Mouse (Mus musculus) hindbrain, embryonic 16.5 days (tissue): Measurements from ENCODE around the gene Ephx1. TPM values are rescaled to one million over a fixed set of nuclear protein-coding genes. Genes with fewer than 3 reads are reported as not detected.

Experiments used
- polyA plus RNA-seq: library from polyadenylated mRNA; unstranded; fragments of >200 nt; fragmentation: Nextera tagmentation; extraction: Ambion mirVana; gene quantifications from 2 replicates; pipeline ENCODE4 v1.2.1, GENCODE M21; 2015

The Ephx1 gene
- polyA plus RNA-seq, 1 experiment from 2014 or later = 16.4 TPM

Other genes starting within 250 kb of the Ephx1 start
- gene H3f3a, start 207.0 kb downstream of the Ephx1 start, polyA plus RNA-seq = 2,228 and 2,423 TPM in 2 replicates
- gene Sde2, start 169.8 kb downstream of the Ephx1 start, polyA plus RNA-seq = 28.7 and 32.2 TPM in 2 replicates
- 4.8 and 5.6 TPM in 2 replicates for gene Lefty2, start 127.8 kb downstream of the Ephx1 start, polyA plus RNA-seq
- 74.6 and 75.6 TPM in 2 replicates for gene Pycr2, start 116.6 kb downstream of the Ephx1 start, polyA plus RNA-seq
- gene Lefty1, start 85.9 kb downstream of the Ephx1 start, polyA plus RNA-seq = 0.16 and 0.25 TPM in 2 replicates
- 2.1 and 2.6 TPM in 2 replicates for gene Tmem63a, start 78.6 kb downstream of the Ephx1 start, polyA plus RNA-seq
- not detected in 2 replicates for gene 9130409I23Rik, start 30.3 kb upstream of the Ephx1 start, polyA plus RNA-seq
- gene Nvl, start 123.3 kb upstream of the Ephx1 start, polyA plus RNA-seq = 36.7 and 43.1 TPM in 2 replicates
- gene Cnih4, start 123.8 kb upstream of the Ephx1 start, polyA plus RNA-seq = 52.3 and 62.4 TPM in 2 replicates
- gene Wdr26, start 191.1 kb upstream of the Ephx1 start, polyA plus RNA-seq = 29.5 and 30.0 TPM in 2 replicates